Mouse (Mus musculus) urinary bladder, adult 2 months (tissue): ENCODE measurements around the gene Fhl3. TPM values are rescaled to one million over a fixed set of nuclear protein-coding genes. Genes with fewer than 3 reads are reported as not detected.
A peak's percentile ranks its signal among the peaks of the same experiment; 100 is the strongest.
"Not testable (repeated sequence)": the region's sequence is repeated elsewhere in the genome, so short reads cannot be mapped to it uniquely, and the experiment has no call there.

ENCODE experiments used
- DNase-seq: peaks from one replicate; pipeline ENCODE4 v3.0.0; 2022; ENCODE audit warnings: low spot score
- polyA plus RNA-seq: library from polyadenylated mRNA; depleted of rRNA; stranded (reverse); fragments of >200 nt; gene quantifications from 2 replicates; pipeline ENCODE4 v1.2.3, GENCODE M21; 2012

The Fhl3 gene
- polyA plus RNA-seq, 1 experiment, result 2.7 TPM

GRCm38 (mm10) chr4:124683474-124683873 is 17.0 kb upstream of the Fhl3 start:
- no peak for DNase-seq

GRCm38 (mm10) chr4:124685004-124685403 is 15.5 kb upstream of the Fhl3 start:
- DNase-seq, result no peak

GRCm38 (mm10) chr4:124685453-124685852 is 15.0 kb upstream of the Fhl3 start:
- no peak for DNase-seq

GRCm38 (mm10) chr4:124685897-124686402 is 14.6 kb upstream of the Fhl3 start:
- no peak for DNase-seq

- DNase-seq, result no peak
These were observed 9.0 kb upstream of the Fhl3 start for GRCm38 (mm10) chr4:124691455-124691854.

- no peak for DNase-seq
These were observed 8.1 kb upstream of the Fhl3 start for GRCm38 (mm10) chr4:124692416-124692861.

GRCm38 (mm10) chr4:124693135-124693894 is 7.2 kb upstream of the Fhl3 start, which contains the start of gene Utp11:
Utp11 (minus strand) TSS chr4:124693600.
- peak; percentile 75 for DNase-seq

- DNase-seq, result no peak
These were observed 5.9 kb upstream of the Fhl3 start for GRCm38 (mm10) chr4:124694572-124694971.

- no peak for DNase-seq
These were observed 4.5 kb upstream of the Fhl3 start for GRCm38 (mm10) chr4:124695786-124696516.

GRCm38 (mm10) chr4:124699791-124700190 is 710 bp upstream of the Fhl3 start:
- DNase-seq, result no peak

GRCm38 (mm10) chr4:124701052-124701845 is 748 bp downstream of the Fhl3 start:
- DNase-seq, result no peak

GRCm38 (mm10) chr4:124701916-124702315 is 1.4 kb downstream of the Fhl3 start:
- no peak for DNase-seq

- no peak for DNase-seq
These were observed 2.9 kb downstream of the Fhl3 start for GRCm38 (mm10) chr4:124703406-124703805.

GRCm38 (mm10) chr4:124703881-124704796 is 3.6 kb downstream of the Fhl3 start:
- DNase-seq, result no peak

GRCm38 (mm10) chr4:124704797-124705474 is 4.4 kb downstream of the Fhl3 start:
- DNase-seq, result no peak

GRCm38 (mm10) chr4:124705661-124706269 is 5.3 kb downstream of the Fhl3 start:
- DNase-seq, result no peak

- DNase-seq, result not testable (repeated sequence)
These were observed 7.1 kb downstream of the Fhl3 start for GRCm38 (mm10) chr4:124707381-124708199.

- DNase-seq, result not testable (repeated sequence)
These were observed 7.7 kb downstream of the Fhl3 start for GRCm38 (mm10) chr4:124708200-124708517.
